Mouse (Mus musculus): ENCODE measurements around the gene Irf2bpl.

GRCm38 (mm10) chr12:86889103-86889644, 4.6 kb upstream of the Irf2bpl start:
- TF ChIP-seq CTCF (conservative IDR thresholded peaks at IDR 0.05 in 1 of 2, IDR thresholded peaks at IDR 0.05 in 1 of 2; ENCODE audit: low read depth in 2 of 2, low read length in 2 of 2) (no peak), HCFC1 (IDR thresholded peaks at IDR 0.05; ENCODE audit: low read depth, low read length) (no peak)

All from CH12.LX (cell line).